Mouse (Mus musculus): ENCODE measurements around the gene Nif3l1.

DNA sequence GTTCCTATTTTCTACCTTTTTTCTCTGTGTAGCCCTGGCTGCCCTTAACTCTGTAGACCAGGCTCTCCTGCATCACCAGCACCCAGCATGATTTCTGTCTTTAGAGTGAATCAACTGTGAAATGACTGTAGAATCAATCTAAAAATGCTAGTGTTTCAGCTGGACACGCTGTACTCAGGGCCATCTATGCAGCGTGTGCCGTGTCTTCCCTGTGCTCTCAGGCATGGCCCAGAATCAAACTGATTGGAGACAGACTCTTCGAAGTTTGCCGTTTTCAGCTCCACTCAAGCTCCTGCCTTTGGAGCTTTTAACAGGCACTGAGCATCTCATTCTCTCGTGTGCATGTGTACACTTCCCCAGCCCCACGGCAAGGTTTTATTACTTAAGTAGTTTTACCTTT, 34.2 kb upstream of the Nif3l1 start:
- TF ChIP-seq POLR2A (IDR thresholded peaks at IDR 0.05; ENCODE audit: low read depth, low read length) (no peak), CTCF (conservative IDR thresholded peaks at IDR 0.05; ENCODE audit: insufficient read depth, insufficient read length, low read depth, low read length) (no peak)
